Mouse (Mus musculus): ENCODE measurements around the gene Usp3. TPM values are rescaled to one million over a fixed set of nuclear protein-coding genes. Genes with fewer than 3 reads are reported as not detected.

The Usp3 gene
- polyA plus RNA-seq, 1 experiment, result 70.5 TPM

GRCm38 (mm10) chr9:66615141-66615540, 22.2 kb upstream of the Usp3 start:
- DNase-seq, result peak; percentile 74
- H3K27ac ChIP-seq (ENCODE audit: control insufficient read depth, insufficient read depth, low read length), result peak overlapping the region; percentile 95
- H3K36me3 ChIP-seq (ENCODE audit: control insufficient read depth, insufficient read depth, low read length), result no peaks in the 10 kb centered on the region
- TF ChIP-seq CTCF (IDR thresholded peaks at IDR 0.05; ENCODE audit: borderline replicate concordance, control insufficient read depth, extremely low read depth, insufficient read depth, low read length, poor library complexity) (no peak), POLR2A (IDR thresholded peaks at IDR 0.05; ENCODE audit: control insufficient read depth, extremely low read depth, insufficient read depth, low read length, poor library complexity) (no peak)
- peaks cover 34% of the 10 kb centered on the region for H3K4me1 ChIP-seq (replicated peaks; ENCODE audit: control insufficient read depth, insufficient read depth, low read length)
- no peaks in the 10 kb centered on the region for H3K27me3 ChIP-seq (ENCODE audit: control insufficient read depth, insufficient read depth, low read length)
- 3% methylated on average over 9 of the region's 9 CpGs for WGBS
- no peak overlapping the region for H3K4me3 ChIP-seq (ENCODE audit: control insufficient read depth, insufficient read depth, low read length)

- Histone ChIP-seq H3K4me3 (ENCODE audit: control insufficient read depth, insufficient read depth, low read length) (no peak overlapping the region), H3K27ac (ENCODE audit: control insufficient read depth, insufficient read depth, low read length) (peak overlapping the region; percentile 95), H3K4me1 (replicated peaks; ENCODE audit: control insufficient read depth, insufficient read depth, low read length) (peaks cover 34% of the 10 kb centered on the region), H3K36me3 (ENCODE audit: control insufficient read depth, insufficient read depth, low read length) (no peaks in the 10 kb centered on the region), H3K27me3 (ENCODE audit: control insufficient read depth, insufficient read depth, low read length) (no peaks in the 10 kb centered on the region)
- TF ChIP-seq CTCF (IDR thresholded peaks at IDR 0.05; ENCODE audit: borderline replicate concordance, control insufficient read depth, extremely low read depth, insufficient read depth, low read length, poor library complexity) (no peak), POLR2A (IDR thresholded peaks at IDR 0.05; ENCODE audit: control insufficient read depth, extremely low read depth, insufficient read depth, low read length, poor library complexity) (no peak)
- 93% methylated on average over 7 of the region's 7 CpGs for WGBS
- DNase-seq, result no peak
Observed at GRCm38 (mm10) chr9:66614547-66614946, 21.6 kb upstream of the Usp3 start.

- TF ChIP-seq CTCF (IDR thresholded peaks at IDR 0.05; ENCODE audit: borderline replicate concordance, control insufficient read depth, extremely low read depth, insufficient read depth, low read length, poor library complexity) (no peak), POLR2A (IDR thresholded peaks at IDR 0.05; ENCODE audit: control insufficient read depth, extremely low read depth, insufficient read depth, low read length, poor library complexity) (no peak)
Observed at GRCm38 (mm10) chr9:66613667-66614066, 20.7 kb upstream of the Usp3 start.

GRCm38 (mm10) chr9:66611478-66612093, 18.6 kb upstream of the Usp3 start:
- peak; percentile 91 for DNase-seq
- Histone ChIP-seq H3K27me3 (ENCODE audit: control insufficient read depth, insufficient read depth, low read length) (no peaks in the 10 kb centered on the region), H3K4me3 (ENCODE audit: control insufficient read depth, insufficient read depth, low read length) (no peak overlapping the region), H3K36me3 (ENCODE audit: control insufficient read depth, insufficient read depth, low read length) (no peaks in the 10 kb centered on the region), H3K27ac (ENCODE audit: control insufficient read depth, insufficient read depth, low read length) (no peak overlapping the region; the same call in 1 of the 2 replicates), H3K4me1 (replicated peaks; ENCODE audit: control insufficient read depth, insufficient read depth, low read length) (peaks cover 32% of the 10 kb centered on the region)
- 27% methylated on average over 18 of the region's 18 CpGs for WGBS
- peak; percentile 93 for TF ChIP-seq CTCF (IDR thresholded peaks at IDR 0.05; ENCODE audit: borderline replicate concordance, control insufficient read depth, extremely low read depth, insufficient read depth, low read length, poor library complexity)
- 0 out of 2 replicates have a peak, but pooled peaks have one; percentile 43 for TF ChIP-seq POLR2A (IDR thresholded peaks at IDR 0.05; ENCODE audit: control insufficient read depth, extremely low read depth, insufficient read depth, low read length, poor library complexity)

More at GRCm38 (mm10) chr9:66613667-66614066, 20.7 kb upstream of the Usp3 start:
- Histone ChIP-seq H3K27ac (ENCODE audit: control insufficient read depth, insufficient read depth, low read length) (no peak overlapping the region), H3K4me1 (replicated peaks; ENCODE audit: control insufficient read depth, insufficient read depth, low read length) (peaks cover 35% of the 10 kb centered on the region), H3K27me3 (ENCODE audit: control insufficient read depth, insufficient read depth, low read length) (no peaks in the 10 kb centered on the region), H3K4me3 (ENCODE audit: control insufficient read depth, insufficient read depth, low read length) (no peak overlapping the region), H3K36me3 (ENCODE audit: control insufficient read depth, insufficient read depth, low read length) (no peaks in the 10 kb centered on the region)
- no peak for DNase-seq
- WGBS, result 88% methylated on average over 7 of the region's 7 CpGs

GRCm38 (mm10) chr9:66608817-66609345, 15.9 kb upstream of the Usp3 start:
- no peak for DNase-seq
- no peak overlapping the region for H3K27ac ChIP-seq (ENCODE audit: control insufficient read depth, insufficient read depth, low read length)
- TF ChIP-seq CTCF (IDR thresholded peaks at IDR 0.05; ENCODE audit: borderline replicate concordance, control insufficient read depth, extremely low read depth, insufficient read depth, low read length, poor library complexity), result no peak
- TF ChIP-seq POLR2A (IDR thresholded peaks at IDR 0.05; ENCODE audit: control insufficient read depth, extremely low read depth, insufficient read depth, low read length, poor library complexity), result no peak
- no peaks in the 10 kb centered on the region for H3K36me3 ChIP-seq (ENCODE audit: control insufficient read depth, insufficient read depth, low read length)
- no peak overlapping the region for H3K4me3 ChIP-seq (ENCODE audit: control insufficient read depth, insufficient read depth, low read length)
- H3K27me3 ChIP-seq (ENCODE audit: control insufficient read depth, insufficient read depth, low read length), result no peaks in the 10 kb centered on the region
- H3K4me1 ChIP-seq (replicated peaks; ENCODE audit: control insufficient read depth, insufficient read depth, low read length), result peaks cover 34% of the 10 kb centered on the region
- WGBS, result 68% methylated on average over 5 of the region's 5 CpGs

GRCm38 (mm10) chr9:66606851-66607250, 13.9 kb upstream of the Usp3 start:
- Histone ChIP-seq H3K36me3 (ENCODE audit: control insufficient read depth, insufficient read depth, low read length) (no peaks in the 10 kb centered on the region), H3K4me1 (replicated peaks; ENCODE audit: control insufficient read depth, insufficient read depth, low read length) (peaks cover 32% of the 10 kb centered on the region), H3K27ac (ENCODE audit: control insufficient read depth, insufficient read depth, low read length) (0 out of 2 replicates have a peak overlapping the region, but pooled peaks have one; percentile 9), H3K27me3 (ENCODE audit: control insufficient read depth, insufficient read depth, low read length) (no peaks in the 10 kb centered on the region), H3K4me3 (ENCODE audit: control insufficient read depth, insufficient read depth, low read length) (no peak overlapping the region)
- 91% methylated on average over 12 of the region's 12 CpGs for WGBS
- no peak for TF ChIP-seq CTCF (IDR thresholded peaks at IDR 0.05; ENCODE audit: borderline replicate concordance, control insufficient read depth, extremely low read depth, insufficient read depth, low read length, poor library complexity)
- TF ChIP-seq POLR2A (IDR thresholded peaks at IDR 0.05; ENCODE audit: control insufficient read depth, extremely low read depth, insufficient read depth, low read length, poor library complexity), result no peak
- no peak for DNase-seq
